Mouse (Mus musculus) heart, postnatal 36 days (tissue): ENCODE measurements around the gene Pip4p1. TPM values are rescaled to one million over a fixed set of nuclear protein-coding genes. Genes with fewer than 3 reads are reported as not detected.
A peak's percentile ranks its signal among the peaks of the same experiment; 100 is the strongest.
"Not testable (repeated sequence)": the region's sequence is repeated elsewhere in the genome, so short reads cannot be mapped to it uniquely, and the experiment has no call there.

Experiments used
- DNase-seq, 2 experiments: peaks; one replicate each; pipeline ENCODE4 v3.0.0; 2021 to 2022
- intact Hi-C: fragments of 180-260 bp; cut with DNase I; formaldehyde crosslinking; loops from one replicate; pipeline ENCODE4 v1.15.1; 2025
- total RNA-seq, 2 experiments: library from RNA; stranded (reverse); gene quantifications; 2 replicates each; pipeline ENCODE4 v1.2.3; 2021

The Pip4p1 gene
- total RNA-seq, result 10 to 100 TPM; 24.5 to 27.2 TPM

GRCm38 (mm10) chr14:50930754-50931492 lies at the start of gene Pip4p1, which contains the start of gene Pnp:
Gene Pip4p1 (minus strand): TSS chr14:50930856.
Gene Pnp (plus strand): TSS chr14:50931082.
- intact Hi-C loops, result loop anchor here (2.0 to 5.0 kb wide), 3 partner anchors 14 to 131 kb away; partner anchors contain the start of genes Gm49342 and Tep1

GRCm38 (mm10) chr14:50979631-50980030 lies 49.0 kb upstream of the Pip4p1 start:
- intact Hi-C loops, result loop anchor here (5.0 kb wide), 1 partner anchor 38 kb away; no protein-coding TSS in a partner anchor
- no peak for DNase-seq

More at GRCm38 (mm10) chr14:50930754-50931492, at the start of gene Pip4p1, which contains the start of gene Pnp:
- DNase-seq, result peak; percentile 99

DNA sequence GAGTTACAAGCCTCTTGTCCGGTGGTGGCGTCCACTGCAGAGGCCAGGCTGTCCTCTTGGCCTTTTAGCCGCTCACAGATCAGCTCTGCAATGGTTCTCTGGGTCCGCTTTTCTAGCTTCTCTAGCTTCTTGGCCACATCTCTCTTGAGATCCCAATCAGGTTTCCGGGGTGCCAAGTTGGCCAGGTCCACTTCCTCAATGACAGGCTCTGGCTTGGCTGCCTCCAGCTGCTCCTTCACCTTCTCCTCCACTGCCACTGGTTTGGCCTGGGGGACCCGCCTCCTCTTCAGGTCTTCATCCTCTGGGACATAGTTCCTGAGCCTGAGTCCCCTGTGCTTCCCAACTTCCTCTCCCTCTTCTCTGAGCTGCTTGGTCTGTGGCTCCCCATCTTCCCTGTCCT lies 47.8 kb upstream of the Pip4p1 start:
- DNase-seq, intact Hi-C loops: not testable (repeated sequence)

GRCm38 (mm10) chr14:50976674-50977073 lies 46.0 kb upstream of the Pip4p1 start:
- intact Hi-C loops, result loop anchor here (2.0 kb wide), 2 partner anchors 50 to 86 kb away; no protein-coding TSS in a partner anchor

DNA sequence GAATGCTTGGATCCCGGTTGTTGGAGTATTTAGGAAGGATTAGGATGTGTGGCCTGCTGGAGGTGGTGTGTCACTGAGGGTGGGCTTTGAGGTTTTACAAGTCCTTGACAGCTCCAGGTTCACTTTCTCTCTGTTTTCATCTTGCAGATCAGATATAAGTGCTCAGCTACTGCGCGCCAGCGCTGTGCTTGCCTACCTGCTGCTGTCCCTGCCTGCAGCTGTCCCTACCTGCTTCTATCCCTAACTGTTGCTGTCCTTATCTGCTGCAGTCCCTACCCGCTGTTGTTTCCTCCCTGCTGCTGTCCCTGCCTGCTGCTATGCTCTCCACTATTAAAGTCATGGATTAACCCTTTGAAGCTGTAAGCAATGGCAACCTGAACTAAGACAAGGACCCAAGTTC lies 44.3 kb upstream of the Pip4p1 start:
- DNase-seq, result no peak
- intact Hi-C loops, result no loop called here

More at GRCm38 (mm10) chr14:50976674-50977073, 46.0 kb upstream of the Pip4p1 start:
- no peak for DNase-seq

DNA sequence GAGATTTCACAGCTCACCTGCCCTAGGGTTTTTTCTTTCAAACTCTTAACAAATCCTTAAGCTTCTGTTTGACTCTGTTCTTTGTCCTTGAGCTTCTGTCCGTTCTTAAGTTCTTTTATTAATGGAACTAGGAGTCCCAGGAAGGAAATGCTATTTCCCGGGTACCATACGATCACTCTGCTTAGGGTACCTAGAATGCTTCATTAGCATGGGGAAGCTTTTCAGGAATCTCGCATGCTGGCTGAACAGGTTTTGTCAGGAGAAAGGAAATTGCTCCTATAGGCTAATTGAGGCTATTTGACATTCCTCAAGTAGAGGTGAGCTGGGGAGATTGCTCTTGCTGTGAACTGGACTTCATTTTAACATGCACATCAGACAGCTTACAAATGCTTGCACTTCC lies 43.0 kb upstream of the Pip4p1 start:
- DNase-seq, result no peak
- intact Hi-C loops, result no loop called here

DNA sequence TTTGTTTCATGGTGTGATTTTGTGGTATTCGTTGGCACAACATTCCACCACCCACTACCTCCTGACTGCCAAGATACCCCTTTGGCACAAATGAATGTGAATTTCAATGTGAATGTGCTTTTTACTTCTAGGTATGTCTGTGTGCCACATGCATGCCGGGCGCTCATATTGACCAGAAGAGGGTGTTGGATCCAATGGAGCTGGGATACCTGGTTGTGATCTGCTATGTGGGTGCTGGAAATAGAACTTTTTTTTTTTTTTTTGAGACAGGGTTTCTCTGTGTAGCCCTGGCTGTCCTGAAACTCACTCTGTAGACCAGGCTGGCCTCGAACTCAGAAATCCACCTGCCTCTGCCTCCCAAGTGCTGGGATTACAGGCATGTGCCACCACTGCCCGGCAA lies 42.4 kb upstream of the Pip4p1 start:
- intact Hi-C loops, DNase-seq: not testable (repeated sequence)

DNA sequence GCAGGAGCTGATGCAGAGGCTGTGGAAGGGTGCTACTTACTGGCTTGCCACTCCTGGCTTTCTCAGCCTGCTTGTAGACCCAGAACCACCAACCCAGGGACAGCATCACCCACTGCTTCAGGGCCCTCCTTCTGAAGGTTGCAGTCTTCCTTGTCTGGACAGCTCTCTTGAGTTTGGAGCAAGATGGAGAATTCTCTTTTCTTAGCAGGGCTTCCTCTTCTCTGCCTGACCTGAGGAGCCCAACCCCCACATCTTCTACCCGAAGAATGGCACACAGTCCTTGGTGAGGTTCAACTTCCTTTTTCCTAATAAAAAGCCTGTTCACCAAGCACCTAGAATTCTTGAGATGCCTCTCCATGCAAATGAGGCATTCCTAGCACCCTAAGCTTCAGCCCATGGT lies 40.2 kb upstream of the Pip4p1 start:
- intact Hi-C loops, result no loop called here
- no peak for DNase-seq

DNA sequence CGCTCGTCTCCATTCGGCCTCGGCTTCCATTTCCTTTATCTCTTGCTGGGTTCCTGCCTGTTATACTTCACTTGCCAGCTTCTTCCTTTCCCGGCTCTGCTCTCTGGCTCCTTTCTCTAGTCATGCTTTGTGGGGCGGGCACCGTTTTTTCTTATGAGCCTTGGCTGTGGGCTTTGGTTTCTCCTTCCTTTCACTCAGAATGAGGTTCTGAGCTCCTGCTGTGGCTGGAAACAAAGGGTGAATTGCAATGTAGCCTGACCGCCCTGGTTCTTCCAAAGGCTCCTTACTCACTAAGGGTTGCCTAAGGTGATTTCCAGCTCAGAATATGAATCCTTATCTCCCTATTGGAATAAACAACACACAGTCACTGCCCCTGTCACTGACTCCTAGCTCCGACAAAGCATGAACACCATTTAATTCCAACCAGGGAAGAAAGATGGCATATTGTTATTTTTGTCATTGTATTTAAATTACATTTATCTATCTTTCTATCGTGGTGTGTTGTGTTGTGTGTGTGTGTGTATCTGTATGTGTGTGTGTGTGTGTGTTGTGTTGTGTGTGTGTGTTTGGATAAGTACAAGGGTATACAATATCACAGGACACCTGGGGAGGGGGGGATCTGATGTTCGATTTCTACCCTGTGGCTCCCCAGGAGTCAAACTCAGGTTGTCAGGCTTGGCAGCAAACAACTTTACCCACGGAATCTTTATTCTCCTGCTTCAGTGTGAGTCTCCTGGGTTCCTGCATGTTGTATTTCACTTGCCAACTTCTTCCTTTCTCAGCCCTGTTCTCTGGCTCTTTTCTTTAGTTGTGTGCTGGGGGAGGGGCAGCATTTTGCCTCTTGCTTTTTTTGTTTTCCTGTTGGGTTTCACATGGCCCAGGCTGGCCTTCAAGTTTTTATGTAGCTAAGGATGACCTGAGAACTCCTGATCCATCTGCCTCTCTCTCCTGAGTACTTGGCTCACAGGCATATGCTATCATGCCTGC lies 39.2 kb upstream of the Pip4p1 start:
- DNase-seq, result peak; percentile 41 to 45
- intact Hi-C loops, result no loop called here

DNA sequence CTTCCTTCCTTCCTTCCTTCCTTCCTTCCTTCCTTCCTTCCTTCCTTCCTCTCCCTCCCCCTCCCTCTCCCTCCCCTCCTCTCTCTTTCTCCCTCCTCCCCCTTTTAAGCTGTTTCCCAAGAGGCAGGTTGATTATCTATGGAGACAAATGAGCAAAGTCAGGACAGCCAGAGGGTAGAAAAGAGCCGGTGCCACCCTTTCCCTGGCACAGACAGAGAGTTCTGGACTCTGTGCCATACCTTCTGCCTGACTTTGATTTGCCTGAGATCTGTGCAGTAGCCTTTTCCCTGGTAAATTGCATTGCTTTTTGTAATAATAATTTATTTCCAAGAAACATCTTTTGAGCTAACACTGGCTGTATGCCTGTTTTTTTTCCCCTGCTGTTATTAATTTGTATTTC lies 38.4 kb upstream of the Pip4p1 start:
- intact Hi-C loops, result no loop called here
- DNase-seq, result no peak

DNA sequence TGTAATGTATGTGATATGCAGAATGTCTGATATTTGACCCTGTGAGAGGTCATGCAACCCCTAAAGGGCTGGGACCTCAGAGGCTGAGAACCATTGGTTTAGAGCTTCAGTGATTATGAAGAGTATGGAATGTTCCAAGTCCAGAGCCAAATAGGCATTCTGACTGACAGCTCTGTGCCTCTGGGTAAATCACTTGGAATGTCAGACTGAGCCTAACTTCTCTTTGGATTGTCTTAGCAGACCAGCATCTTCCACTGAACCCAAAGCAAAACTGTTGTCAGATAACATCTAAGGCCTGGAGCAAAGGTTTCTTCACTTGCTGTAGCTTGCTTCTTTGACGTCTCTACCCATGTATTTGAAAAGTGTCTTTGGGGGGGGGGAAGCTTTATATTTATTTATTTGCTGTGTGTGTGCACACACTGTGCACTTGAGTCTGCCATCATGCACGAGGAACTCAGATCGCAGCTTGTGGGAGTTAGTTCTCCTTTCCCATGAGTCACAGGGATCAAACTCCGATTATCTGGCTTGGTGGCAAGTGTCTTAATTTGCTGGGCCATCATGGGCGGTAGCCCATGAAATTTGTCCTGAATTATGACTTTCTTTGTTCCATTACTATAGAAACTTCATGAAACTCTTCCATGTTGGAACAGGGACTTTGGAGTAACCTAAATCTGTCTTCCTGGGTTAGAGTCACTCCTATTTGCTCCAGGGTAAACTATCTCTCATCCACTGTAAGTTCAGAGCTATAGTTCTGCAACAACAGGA lies 37.7 kb upstream of the Pip4p1 start:
- no peak for DNase-seq
- intact Hi-C loops, result no loop called here

DNA sequence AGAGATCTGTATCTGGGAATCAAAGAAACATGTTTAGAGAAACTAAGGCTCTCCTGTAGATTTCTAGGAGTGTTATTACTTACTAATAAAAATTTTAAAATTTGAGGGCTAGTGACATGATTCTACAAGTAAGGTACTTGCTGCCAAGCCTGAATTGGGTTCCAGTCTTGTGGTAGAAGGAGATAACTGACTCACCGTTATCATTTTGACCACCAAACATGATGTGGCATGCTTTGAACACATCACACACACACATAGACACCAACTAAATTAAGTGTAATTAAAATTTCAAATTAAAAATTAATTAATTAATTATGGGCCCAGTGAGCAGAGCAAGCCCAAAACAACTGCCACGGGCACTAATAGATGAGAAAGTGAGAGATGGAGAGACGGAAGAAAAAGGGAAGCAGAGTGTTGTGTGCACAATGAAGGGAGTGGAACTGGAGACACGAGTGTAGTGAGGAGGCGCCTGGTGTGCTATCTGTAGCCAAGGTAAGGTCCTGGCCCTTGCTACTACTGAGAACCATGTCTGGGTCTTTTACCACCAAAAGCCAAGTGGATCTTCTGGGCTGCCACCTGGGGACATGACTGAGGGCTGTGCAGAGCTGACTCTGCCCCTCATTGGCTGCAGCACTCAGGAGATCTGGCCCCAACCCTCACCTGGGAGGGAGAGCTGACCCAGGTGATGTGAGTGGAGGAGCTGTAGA lies 27.8 kb upstream of the Pip4p1 start:
- DNase-seq, intact Hi-C loops: not testable (repeated sequence)

DNA sequence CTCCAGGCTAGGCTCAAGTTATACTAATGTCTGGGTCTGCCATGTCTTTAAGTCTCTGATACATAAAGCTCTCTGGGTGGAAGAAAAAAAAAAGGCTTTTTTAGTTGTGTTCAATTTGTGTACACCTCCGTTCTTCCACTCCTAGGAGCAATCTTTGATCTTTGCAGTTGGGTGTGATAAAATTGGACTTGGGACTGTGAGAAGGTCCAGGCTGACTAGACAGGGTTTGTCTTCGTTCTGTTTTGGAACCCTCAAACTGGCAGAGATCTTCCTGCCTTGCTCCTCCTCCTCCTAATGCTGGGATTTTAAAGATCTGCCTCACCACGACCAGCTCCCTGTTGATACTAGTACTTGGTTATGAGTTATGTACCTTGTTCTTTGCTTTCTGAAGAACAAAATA lies 26.5 kb upstream of the Pip4p1 start:
- intact Hi-C loops, DNase-seq: not testable (repeated sequence)

GRCm38 (mm10) chr14:50956724-50957123 lies 26.1 kb upstream of the Pip4p1 start:
- intact Hi-C loops, DNase-seq: not testable (repeated sequence)

DNA sequence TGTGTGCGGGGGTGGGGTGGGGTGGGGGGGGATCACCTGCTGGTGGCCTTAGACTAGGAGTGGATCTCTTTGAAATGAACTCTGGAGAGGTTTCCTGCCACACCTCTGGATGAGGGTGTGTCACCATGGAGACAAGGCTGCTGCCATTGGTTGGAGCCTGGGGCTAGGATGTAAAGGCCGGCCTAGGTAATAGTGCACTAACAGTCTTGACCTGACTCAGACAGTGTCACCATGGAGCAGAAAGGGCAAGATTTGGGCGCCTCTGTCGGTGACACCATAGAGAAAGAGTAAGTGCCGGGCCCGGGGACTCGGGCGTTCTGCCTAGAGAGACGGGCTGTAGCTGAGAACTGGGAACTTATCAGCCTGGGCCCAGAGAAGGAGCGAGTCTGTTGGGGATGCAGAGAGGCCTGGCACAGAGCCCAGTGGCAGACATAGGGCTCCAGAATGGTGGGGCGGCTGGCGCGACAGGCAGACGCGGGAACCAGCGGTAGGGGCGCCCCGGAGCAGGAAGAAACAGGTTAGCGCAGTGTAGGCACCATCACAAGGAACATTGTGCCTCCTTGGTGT lies 25.4 kb upstream of the Pip4p1 start, which contains the start of gene Pnp2:
Pnp2 (plus strand) TSS at position 51 of the 567 bp plus-strand sequence.
- DNase-seq, result peak; percentile 50 to 70

DNA sequence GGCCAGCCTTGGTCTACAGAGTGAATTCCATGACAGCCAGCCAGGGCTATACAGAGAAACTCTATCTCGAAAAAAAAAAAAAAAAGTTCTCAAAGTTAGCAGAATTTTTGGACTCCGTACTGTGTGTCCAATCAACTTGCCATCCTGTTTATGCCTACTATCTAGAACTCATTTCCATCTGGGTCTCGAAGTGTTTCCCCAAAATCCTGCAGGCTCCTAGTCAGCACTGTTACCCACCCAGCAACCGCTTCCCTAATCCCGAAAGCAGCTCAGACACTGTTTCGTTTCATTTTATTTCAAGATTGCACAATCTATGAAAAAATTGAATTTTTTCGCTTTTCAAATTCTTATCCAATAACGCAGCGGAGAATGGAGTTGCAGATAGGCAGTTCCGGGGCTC lies 24.8 kb upstream of the Pip4p1 start:
- intact Hi-C loops, result no loop called here
- no peak for DNase-seq

More for the DNA sequence above, 25.4 kb upstream of the Pip4p1 start, which contains the start of gene Pnp2:
- intact Hi-C loops, result not testable (repeated sequence)

DNA sequence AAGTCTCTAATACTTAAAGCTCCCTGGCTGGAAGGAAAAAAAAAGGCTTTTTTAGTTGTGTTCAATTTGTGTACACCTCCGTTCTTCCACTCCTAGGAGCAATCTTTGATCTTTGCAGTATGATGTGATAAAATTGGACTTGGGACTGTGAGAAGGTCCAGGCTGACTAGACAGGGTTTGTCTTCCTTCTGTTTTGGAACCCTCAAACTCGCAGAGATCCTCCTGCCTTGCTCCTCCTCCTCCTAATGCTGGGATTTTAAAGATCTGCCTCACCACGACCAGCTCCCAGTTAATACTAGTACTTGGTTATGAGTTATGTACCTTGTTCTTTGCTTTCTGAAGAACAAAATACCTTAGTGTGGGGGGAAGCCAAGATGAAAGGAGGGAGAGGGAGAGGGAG lies 14.9 kb upstream of the Pip4p1 start:
- intact Hi-C loops, result loop anchor here (2.0 kb wide), 1 partner anchor 15 kb away; the partner anchor contains the start of genes Pip4p1 and Pnp
- not testable (repeated sequence) for DNase-seq

- not testable (repeated sequence) for DNase-seq
- intact Hi-C loops, result loop anchor here (2.0 kb wide), 1 partner anchor 14 kb away; the partner anchor contains the start of genes Pip4p1 and Pnp
These were observed 14.4 kb upstream of the Pip4p1 start for GRCm38 (mm10) chr14:50945081-50945480.

- DNase-seq, result not testable (repeated sequence)
- intact Hi-C loops, result loop anchor here (2.0 kb wide), 1 partner anchor 14 kb away; the partner anchor contains the start of genes Pip4p1 and Pnp
These were observed 14.0 kb upstream of the Pip4p1 start for GRCm38 (mm10) chr14:50944668-50945033.
